Mouse (Mus musculus): ENCODE measurements around the gene Arhgap15. TPM values are rescaled to one million over a fixed set of nuclear protein-coding genes. Genes with fewer than 3 reads are reported as not detected.
"Not testable (repeated sequence)": the region's sequence is repeated elsewhere in the genome, so short reads cannot be mapped to it uniquely, and the experiment has no call there.

Gene Arhgap15
- polyA plus RNA-seq, 2 experiments, result 2.5 to 5.6 TPM

DNA sequence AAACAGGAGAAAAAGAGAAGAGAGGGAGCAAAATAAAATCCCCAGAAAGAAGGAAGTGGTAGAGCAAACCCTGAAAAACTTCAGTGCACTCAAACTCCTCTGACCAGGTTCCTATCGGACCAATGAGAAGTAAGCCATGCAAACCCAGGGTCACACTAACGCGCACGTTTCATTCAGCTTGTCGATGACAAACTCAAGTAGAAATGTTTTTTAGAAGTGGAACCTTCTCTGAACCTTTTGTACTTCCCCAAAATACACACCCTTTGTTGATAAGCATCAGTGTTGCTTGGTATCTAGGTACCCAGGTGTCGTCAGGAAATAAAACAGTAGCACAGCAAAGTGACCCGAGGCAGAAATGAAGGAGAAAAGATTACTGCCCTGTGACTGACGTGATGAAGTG is 20.9 kb upstream of the Arhgap15 start:
- no peaks in the 10 kb centered on the region; a peak in 1 of 4 replicates for H3K4me1 ChIP-seq (replicated peaks; ENCODE audit: control insufficient read depth in 2 of 2, insufficient read depth in 2 of 2, low read length in 1 of 2)
- no peak overlapping the region for H3K9ac ChIP-seq (replicated peaks)
- H3K36me3 ChIP-seq (replicated peaks; ENCODE audit: control insufficient read depth, insufficient read depth, low read depth), result no peaks in the 10 kb centered on the region
- H3K27me3 ChIP-seq (ENCODE audit: control insufficient read depth, insufficient read depth, low read length), result no peaks in the 10 kb centered on the region
- DNase-seq (ENCODE audit: low read depth in 3 of 3, low spot score in 3 of 3), result no peak
- no peak overlapping the region for H3K27ac ChIP-seq
- H3K9me3 ChIP-seq (ENCODE audit: control insufficient read depth, low read length), result no peaks in the 10 kb centered on the region
- no peak for TF ChIP-seq CTCF (IDR thresholded peaks at IDR 0.05; ENCODE audit: low read depth)
- no peak for TF ChIP-seq EP300 (IDR thresholded peaks at IDR 0.05; ENCODE audit: low read depth)
- 24% methylated on average over 8 of the region's 8 CpGs for WGBS (ENCODE audit: insufficient replicate concordance)
- H3K4me3 ChIP-seq (ENCODE audit: insufficient read depth in 1 of 2, low read depth in 2 of 2, low read length in 2 of 2), result no peak overlapping the region; a peak in 1 of 4 replicates
- no peak for ATAC-seq (ENCODE audit: insufficient read depth)
- peak overlapping the region; percentile 55 for H3K4me2 ChIP-seq (ENCODE audit: low read depth)

- ATAC-seq (ENCODE audit: insufficient read depth) (no peak), DNase-seq (ENCODE audit: low read depth in 3 of 3, low spot score in 3 of 3) (no peak)
- H3K27ac ChIP-seq, result no peak overlapping the region
- H3K9ac ChIP-seq (replicated peaks), result no peak overlapping the region
- H3K27me3 ChIP-seq (ENCODE audit: control insufficient read depth, insufficient read depth, low read length), result no peaks in the 10 kb centered on the region
- TF ChIP-seq CTCF (IDR thresholded peaks at IDR 0.05; ENCODE audit: low read depth) (no peak), EP300 (IDR thresholded peaks at IDR 0.05; ENCODE audit: low read depth) (no peak)
- no peaks in the 10 kb centered on the region for H3K36me3 ChIP-seq (replicated peaks; ENCODE audit: control insufficient read depth, insufficient read depth, low read depth)
- H3K4me1 ChIP-seq (replicated peaks; ENCODE audit: control insufficient read depth in 2 of 2, insufficient read depth in 2 of 2, low read length in 1 of 2), result no peaks in the 10 kb centered on the region; a peak in 1 of 4 replicates
- no peaks in the 10 kb centered on the region for H3K9me3 ChIP-seq (ENCODE audit: control insufficient read depth, low read length)
- WGBS (ENCODE audit: insufficient replicate concordance), result 56% methylated on average over 3 of the region's 3 CpGs
- H3K4me3 ChIP-seq (ENCODE audit: insufficient read depth in 1 of 2, low read depth in 2 of 2, low read length in 2 of 2), result no peak overlapping the region
- no peak overlapping the region for H3K4me2 ChIP-seq (ENCODE audit: low read depth)
Observed at GRCm38 (mm10) chr2:43728831-43729230, 19.8 kb upstream of the Arhgap15 start.

- ATAC-seq (ENCODE audit: insufficient read depth), result no peak
- H3K27me3 ChIP-seq (ENCODE audit: control insufficient read depth, insufficient read depth, low read length), result no peaks in the 10 kb centered on the region
- no peaks in the 10 kb centered on the region for H3K36me3 ChIP-seq (replicated peaks; ENCODE audit: control insufficient read depth, insufficient read depth, low read depth)
- no peak overlapping the region for H3K4me3 ChIP-seq (ENCODE audit: insufficient read depth in 1 of 2, low read depth in 2 of 2, low read length in 2 of 2)
- no peaks in the 10 kb centered on the region; a peak in 1 of 4 replicates for H3K4me1 ChIP-seq (replicated peaks; ENCODE audit: control insufficient read depth in 2 of 2, insufficient read depth in 2 of 2, low read length in 1 of 2)
- H3K9ac ChIP-seq (replicated peaks), result no peak overlapping the region
- DNase-seq (ENCODE audit: low read depth in 3 of 3, low spot score in 3 of 3), result no peak
- H3K27ac ChIP-seq, result no peak overlapping the region
- 24% methylated on average over 3 of the region's 3 CpGs for WGBS (ENCODE audit: insufficient replicate concordance)
- TF ChIP-seq CTCF (IDR thresholded peaks at IDR 0.05; ENCODE audit: low read depth) (no peak), EP300 (IDR thresholded peaks at IDR 0.05; ENCODE audit: low read depth) (no peak)
- no peaks in the 10 kb centered on the region for H3K9me3 ChIP-seq (ENCODE audit: control insufficient read depth, low read length)
- H3K4me2 ChIP-seq (ENCODE audit: low read depth), result no peak overlapping the region
Observed at GRCm38 (mm10) chr2:43732396-43732795, 16.2 kb upstream of the Arhgap15 start.

DNA sequence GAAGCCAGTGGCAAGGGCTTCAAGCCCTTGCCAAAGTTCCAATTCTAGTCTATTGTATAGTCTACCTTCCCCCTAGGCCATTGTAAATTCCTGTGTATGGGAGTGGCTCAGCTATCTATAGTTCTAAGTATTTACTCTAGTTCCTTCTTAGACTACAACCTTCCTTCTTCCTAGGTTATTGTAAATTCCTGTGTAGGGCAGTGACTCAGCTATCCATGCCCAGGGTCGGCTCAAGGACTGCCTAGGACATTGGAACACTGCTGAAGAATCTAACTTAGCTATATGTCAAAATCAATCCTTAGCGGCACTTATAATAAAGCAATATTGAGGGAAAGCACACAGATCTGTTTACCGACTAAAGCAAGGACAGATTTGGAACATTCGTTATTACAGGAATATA is 13.6 kb upstream of the Arhgap15 start:
- DNase-seq (ENCODE audit: low read depth in 3 of 3, low spot score in 3 of 3); H3K4me2 ChIP-seq (ENCODE audit: low read depth); H3K36me3 ChIP-seq (replicated peaks; ENCODE audit: control insufficient read depth, insufficient read depth, low read depth); H3K9me3 ChIP-seq (ENCODE audit: control insufficient read depth, low read length); H3K27me3 ChIP-seq (ENCODE audit: control insufficient read depth, insufficient read depth, low read length); H3K27ac ChIP-seq; ATAC-seq (ENCODE audit: insufficient read depth); H3K9ac ChIP-seq (replicated peaks); H3K4me3 ChIP-seq (ENCODE audit: insufficient read depth in 1 of 2, low read depth in 2 of 2, low read length in 2 of 2): not testable (repeated sequence)
- 72% methylated on average over 4 of the region's 4 CpGs for WGBS (ENCODE audit: insufficient replicate concordance)
- H3K4me1 ChIP-seq (replicated peaks; ENCODE audit: control insufficient read depth in 2 of 2, insufficient read depth in 2 of 2, low read length in 1 of 2), result peaks cover 0 to 15% of the 10 kb centered on the region in 2 experiments; a peak in 3 of 4 replicates

DNA sequence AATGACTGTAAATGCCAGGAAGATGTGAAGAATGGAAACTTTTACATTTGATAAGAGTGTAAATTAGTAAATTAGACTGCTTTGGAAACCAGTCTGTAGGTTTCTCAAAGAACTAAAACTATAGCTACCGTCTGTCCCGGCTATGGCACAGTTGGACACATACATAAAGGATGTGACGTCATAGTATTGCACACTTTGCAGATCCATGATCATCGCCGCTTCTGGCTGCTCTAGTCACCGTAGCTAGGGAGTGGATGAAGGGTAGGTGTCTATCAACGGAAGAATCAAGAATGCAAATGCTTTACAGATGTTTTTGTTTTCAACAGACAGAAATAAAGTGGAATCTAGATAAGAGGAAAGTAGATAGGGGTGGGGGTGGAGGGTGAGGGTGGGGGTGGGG is 11.1 kb upstream of the Arhgap15 start:
- WGBS (ENCODE audit: insufficient replicate concordance), result 68% methylated on average over 7 of the region's 7 CpGs
- Histone ChIP-seq H3K36me3 (replicated peaks; ENCODE audit: control insufficient read depth, insufficient read depth, low read depth) (no peaks in the 10 kb centered on the region), H3K4me1 (replicated peaks; ENCODE audit: control insufficient read depth in 2 of 2, insufficient read depth in 2 of 2, low read length in 1 of 2) (peaks cover 0 to 15% of the 10 kb centered on the region in 2 experiments; a peak in 3 of 4 replicates), H3K4me2 (ENCODE audit: low read depth) (no peak overlapping the region), H3K4me3 (ENCODE audit: insufficient read depth in 1 of 2, low read depth in 2 of 2, low read length in 2 of 2) (no peak overlapping the region), H3K9ac (replicated peaks) (no peak overlapping the region), H3K27ac (no peak overlapping the region), H3K27me3 (ENCODE audit: control insufficient read depth, insufficient read depth, low read length) (no peaks in the 10 kb centered on the region), H3K9me3 (ENCODE audit: control insufficient read depth, low read length) (no peaks in the 10 kb centered on the region)
- ATAC-seq (ENCODE audit: insufficient read depth), result no peak
- no peak for DNase-seq (ENCODE audit: low read depth in 3 of 3, low spot score in 3 of 3)
- TF ChIP-seq CTCF (IDR thresholded peaks at IDR 0.05; ENCODE audit: low read depth), result no peak
- TF ChIP-seq EP300 (IDR thresholded peaks at IDR 0.05; ENCODE audit: low read depth), result no peak
